In the genomic region with DNA sequence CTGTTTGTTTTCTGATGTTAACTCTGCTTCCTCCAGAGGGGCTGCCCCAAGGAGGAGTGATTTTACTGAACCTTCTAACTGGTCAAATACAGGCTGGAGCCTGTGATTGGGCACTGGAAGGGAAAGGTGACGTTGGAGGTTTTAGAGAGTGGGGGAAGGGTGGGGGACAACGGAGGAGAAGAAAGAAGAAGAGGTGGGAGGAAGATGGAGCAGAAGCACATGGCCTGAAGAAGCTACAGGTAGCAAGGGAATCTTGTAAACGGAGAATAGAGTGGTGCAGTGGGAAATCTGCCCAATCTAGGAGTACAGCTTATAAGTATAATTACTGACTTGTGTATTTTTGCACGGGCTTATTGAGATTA, we compare ENCODE assay signal across 16 mouse cellular contexts.
"Had no signal": no experiment of that assay in that cellular context is flagged by ENCODE, and none has a peak within 500 bp of the region (broad histone marks: within the 10 kb centered on the region; RNA-seq: fewer than 3 reads in every experiment).

No protein-coding gene starts in this region.

- H3K9me3 ChIP-seq: liver, embryonic 13.5 days had no signal

- H3K4me2 ChIP-seq: liver, embryonic 13.5 days; midbrain, embryonic 11.5 days had no signal

- H3K27ac ChIP-seq: kidney, postnatal 0 days; left cerebral cortex, adult 2 months; liver, embryonic 13.5 days; stomach, postnatal 0 days had no signal

- H3K4me3 ChIP-seq: left cerebral cortex, adult 2 months; liver, embryonic 13.5 days had no signal

- H3K9ac ChIP-seq: liver, embryonic 13.5 days had no signal

- H3K36me3 ChIP-seq: liver, embryonic 13.5 days had no signal

- DNase-seq: kidney, postnatal 36 days; layer of hippocampus, postnatal 36 days; liver, embryonic 13.5 days; lung, adult 2 months; lung, postnatal 14 days; lung, postnatal 4 days; midbrain, embryonic 14.5 days; right cerebral cortex, postnatal 14 days; right cerebral cortex, postnatal 4 days; thymus, adult 2 months; thymus, postnatal 14 days; thymus, postnatal 4 days had no signal

- H3K4me1 ChIP-seq: liver, embryonic 13.5 days had no signal
